Mouse (Mus musculus) thymus, adult 2 months (tissue): ENCODE data around the gene Acer1. TPM values are rescaled to one million over a fixed set of nuclear protein-coding genes. Genes with fewer than 3 reads are reported as not detected.
A peak's percentile ranks its signal among the peaks of the same experiment; 100 is the strongest.

Experiments used
- DNase-seq: peaks from one replicate; pipeline ENCODE4 v3.0.0; 2021
- H3K27ac ChIP-seq: fragments of 200-500 bp; 2 replicates; pipeline ENCODE4 v1.5.1; 2012; ENCODE audit warnings: low read length, control low read depth; ENCODE audit not compliant: control insufficient read depth, insufficient read depth
- H3K27me3 ChIP-seq: fragments of 200-500 bp; 2 replicates; pipeline ENCODE4 v1.6.1; 2012; ENCODE audit warnings: mild to moderate bottlenecking, low read length, moderate library complexity, mixed read lengths; ENCODE audit not compliant: control insufficient read depth, insufficient read depth
- H3K36me3 ChIP-seq: fragments of 200-500 bp; 2 replicates; pipeline ENCODE4 v1.6.1; 2012; ENCODE audit warnings: mild to moderate bottlenecking, low read length, moderate library complexity; ENCODE audit not compliant: control insufficient read depth, insufficient read depth
- H3K4me1 ChIP-seq: fragments of 200-500 bp; replicated peaks from 2 replicates; pipeline ENCODE4 v1.6.1; 2012; ENCODE audit warnings: low read length; ENCODE audit not compliant: control insufficient read depth, insufficient read depth
- H3K4me3 ChIP-seq: fragments of 200-500 bp; 2 replicates; pipeline ENCODE4 v1.5.1; 2012; ENCODE audit warnings: mild to moderate bottlenecking, low read length, control low read depth, moderate library complexity; ENCODE audit not compliant: control insufficient read depth, insufficient read depth
- CTCF ChIP-seq: fragments of 200-500 bp; IDR thresholded peaks from 2 replicates; pipeline ENCODE4 v1.5.1; 2012; ENCODE audit warnings: mild to moderate bottlenecking, control low read depth, low read length, moderate library complexity, borderline replicate concordance; ENCODE audit not compliant: control insufficient read depth, poor library complexity, insufficient read depth; ENCODE audit errors: extremely low read depth
- POLR2A ChIP-seq: fragments of 200-500 bp; IDR thresholded peaks from 2 replicates; pipeline ENCODE4 v1.6.1; 2012; ENCODE audit warnings: mild to moderate bottlenecking, low read length, control low read depth, moderate library complexity; ENCODE audit not compliant: control insufficient read depth, poor library complexity, insufficient read depth; ENCODE audit errors: extremely low read depth
- WGBS: fragments of 180-500 bp; shearing (Covaris S2); methylation state at CpG from one replicate; pipeline ENCODE4 v1.1.7; 2018; 5-methylcytosine and 5-hydroxymethylcytosine counted together
- polyA plus RNA-seq: library from polyadenylated mRNA; depleted of rRNA; stranded (reverse); fragments of >200 nt; gene quantifications from 2 replicates; pipeline ENCODE4 v1.2.3, GENCODE M21; 2012

The Acer1 gene
- polyA plus RNA-seq, 1 experiment: 0.32 TPM

DNA sequence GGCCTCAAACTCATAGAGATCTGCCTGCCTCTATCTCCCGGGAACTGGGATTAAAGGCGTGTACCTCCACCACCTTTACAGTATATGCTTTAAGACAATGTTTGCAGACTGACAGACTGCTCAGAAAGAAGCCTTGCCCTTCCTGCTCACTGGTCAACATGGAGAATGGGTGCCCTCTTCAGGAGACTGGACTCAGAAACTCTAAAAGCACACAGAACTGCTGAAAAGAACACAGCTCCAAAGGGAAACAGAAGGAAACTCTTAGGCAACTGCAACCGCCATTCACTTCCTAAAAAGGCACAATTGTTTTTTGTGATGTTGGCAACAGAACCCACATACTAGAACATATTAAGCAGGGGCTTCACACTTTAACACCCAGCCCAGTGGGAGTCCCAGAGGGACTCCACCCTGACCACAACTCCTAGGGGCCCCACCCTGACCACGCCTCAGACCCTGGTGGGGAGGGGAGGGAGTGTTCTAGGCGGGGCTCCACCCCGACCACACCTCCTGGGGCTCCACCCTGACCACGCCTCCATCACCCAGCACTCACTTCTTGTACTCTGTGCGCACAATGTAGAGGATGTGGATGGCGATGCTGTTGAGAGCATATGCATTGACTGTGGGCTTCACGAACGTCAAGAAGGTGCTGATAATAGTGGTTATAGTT lies 24.0 kb downstream of the Acer1 start:
- TF ChIP-seq POLR2A: no peak
- TF ChIP-seq CTCF: no peak
- Histone ChIP-seq H3K36me3 (no peaks in the 10 kb centered on the region), H3K27ac (no peak overlapping the region), H3K4me3 (no peak overlapping the region), H3K4me1 (peaks cover 5% of the 10 kb centered on the region), H3K27me3 (no peaks in the 10 kb centered on the region)
- peak; percentile 8 for DNase-seq
- WGBS: 16% methylated on average over 11 of the region's 11 CpGs

DNA sequence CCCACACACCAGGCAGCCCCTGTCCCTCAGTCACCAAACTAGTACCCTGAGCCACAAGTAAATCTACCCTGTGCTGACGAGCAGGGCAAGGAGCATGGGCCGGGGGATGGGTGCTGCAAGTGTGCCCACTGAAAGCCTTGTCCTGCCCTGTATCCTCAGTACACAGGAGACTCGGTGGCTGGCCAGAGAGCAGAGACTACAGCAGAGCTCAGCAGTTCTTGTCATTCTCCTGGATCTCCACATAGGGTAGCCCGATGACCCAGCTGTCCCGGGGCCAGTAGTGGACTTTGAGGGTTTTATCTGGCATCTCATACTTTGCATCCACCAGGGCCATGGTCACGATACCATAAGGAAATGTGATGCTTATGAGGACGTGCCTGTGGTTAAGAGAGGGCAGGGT lies 27.1 kb downstream of the Acer1 start:
- H3K36me3 ChIP-seq: no peaks in the 10 kb centered on the region
- 68% methylated on average over 7 of the region's 7 CpGs for WGBS
- no peak for DNase-seq
- TF ChIP-seq CTCF (no peak), POLR2A (no peak)
- H3K27me3 ChIP-seq: no peaks in the 10 kb centered on the region
- H3K27ac ChIP-seq: no peak overlapping the region
- H3K4me3 ChIP-seq: no peak overlapping the region
- peaks cover 5% of the 10 kb centered on the region for H3K4me1 ChIP-seq

GRCm38 (mm10) chr17:56952639-56953038 lies 29.3 kb downstream of the Acer1 start:
- 94% methylated on average over 1 of the region's 1 CpGs for WGBS

DNA sequence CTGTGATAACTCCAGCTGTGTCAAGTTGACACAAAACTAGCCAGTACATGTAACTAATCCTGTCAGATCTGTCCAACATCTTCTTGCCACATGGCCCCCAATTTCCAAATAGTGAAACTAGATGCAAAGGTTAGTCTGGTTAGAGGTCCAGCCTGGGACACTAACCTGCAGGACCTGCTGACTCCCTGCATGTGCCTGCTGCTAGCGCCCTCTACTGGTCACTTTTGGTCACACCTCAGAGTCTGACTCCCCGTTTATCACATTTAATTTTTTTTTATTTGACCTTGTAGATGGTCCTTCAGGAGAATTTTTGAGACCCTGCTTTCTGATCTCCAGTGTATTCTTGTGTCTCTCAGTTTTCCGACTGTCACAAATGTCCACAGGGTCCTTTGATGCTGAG lies 31.0 kb downstream of the Acer1 start:
- WGBS: 36% methylated on average over 3 of the region's 3 CpGs
- no peaks in the 10 kb centered on the region for H3K36me3 ChIP-seq
- TF ChIP-seq POLR2A (no peak), CTCF (peak; percentile 76; the same call in 1 of the 2 replicates)
- H3K4me3 ChIP-seq: no peak overlapping the region
- H3K27ac ChIP-seq: no peak overlapping the region
- DNase-seq: peak; percentile 71
- no peaks in the 10 kb centered on the region for H3K4me1 ChIP-seq
- no peaks in the 10 kb centered on the region for H3K27me3 ChIP-seq

More at GRCm38 (mm10) chr17:56952639-56953038, 29.3 kb downstream of the Acer1 start:
- Histone ChIP-seq H3K4me3 (no peak overlapping the region), H3K27me3 (no peaks in the 10 kb centered on the region), H3K36me3 (no peaks in the 10 kb centered on the region), H3K4me1 (no peaks in the 10 kb centered on the region), H3K27ac (no peak overlapping the region)
- TF ChIP-seq POLR2A (no peak), CTCF (no peak)
- no peak for DNase-seq

- TF ChIP-seq CTCF (no peak), POLR2A (no peak)
- no peak for DNase-seq
- Histone ChIP-seq H3K27ac (no peak overlapping the region), H3K4me1 (peaks cover 11% of the 10 kb centered on the region), H3K27me3 (no peaks in the 10 kb centered on the region), H3K4me3 (no peak overlapping the region), H3K36me3 (no peaks in the 10 kb centered on the region)
- 88% methylated on average over 4 of the region's 4 CpGs for WGBS
Measured at GRCm38 (mm10) chr17:56938751-56939150, 43.2 kb downstream of the Acer1 start.

GRCm38 (mm10) chr17:56936731-56937130 lies 45.2 kb downstream of the Acer1 start:
- TF ChIP-seq CTCF (no peak), POLR2A (no peak)
- Histone ChIP-seq H3K4me1 (peaks cover 16% of the 10 kb centered on the region), H3K36me3 (no peaks in the 10 kb centered on the region), H3K27me3 (no peaks in the 10 kb centered on the region), H3K4me3 (no peak overlapping the region), H3K27ac (no peak overlapping the region)
- DNase-seq: no peak
- 97% methylated on average over 7 of the region's 7 CpGs for WGBS

- no peak within 1 kb of the TSS for H3K27ac ChIP-seq
- TF ChIP-seq POLR2A (peak; percentile 58; the same call in 1 of the 2 replicates), CTCF (0 out of 2 replicates have a peak, but pooled peaks have one; percentile 55)
- no peaks in the 10 kb centered on the region for H3K27me3 ChIP-seq
- H3K4me3 ChIP-seq: peak within 1 kb of the TSS; percentile 88
- DNase-seq: peak; percentile 100
- peaks cover 16% of the 10 kb centered on the region for H3K4me1 ChIP-seq
- 7% methylated on average over 76 of the region's 76 CpGs for WGBS
- no peaks in the 10 kb centered on the region for H3K36me3 ChIP-seq
Measured at GRCm38 (mm10) chr17:56935363-56936131, 46.4 kb downstream of the Acer1 start, which contains the start of gene Mllt1. Gene Mllt1 (minus strand): TSS chr17:56935415.
